Mouse (Mus musculus) bone marrow, adult 2 months (tissue): ENCODE results near the gene Olfr150.

Source experiments
- CTCF ChIP-seq: fragments of 200-500 bp; IDR thresholded peaks from 2 replicates; pipeline ENCODE4 v1.5.1; 2011; ENCODE audit warnings: low read length, control low read depth; ENCODE audit not compliant: control insufficient read depth, insufficient read depth
- POLR2A ChIP-seq: fragments of 200-500 bp; IDR thresholded peaks from 2 replicates; pipeline ENCODE4 v1.6.1; 2011; ENCODE audit warnings: low read depth, mild to moderate bottlenecking, control low read depth, low read length, borderline replicate concordance; ENCODE audit not compliant: control insufficient read depth

GRCm38 (mm10) chr9:39730678-39731077 lies at the start of gene Olfr150:
- TF ChIP-seq CTCF (no peak), POLR2A (no peak)
